Mouse (Mus musculus) intestine, embryonic 15.5 days (tissue): ENCODE data around the gene Serpinb9b. TPM values are rescaled to one million over a fixed set of nuclear protein-coding genes. Genes with fewer than 3 reads are reported as not detected.
"Not testable (repeated sequence)": the region's sequence is repeated elsewhere in the genome, so short reads cannot be mapped to it uniquely, and the experiment has no call there.

Source experiments
- ATAC-seq: fragments of 200-750 bp; cut with Nextera tagmentation; 2 replicates; pipeline ENCODE4 v1.8.0; 2017; ENCODE audit warnings: moderate TSS enrichment, moderate library complexity
- H3K27ac ChIP-seq: fragments of 300-500 bp; sonication (generic); 2 replicates; pipeline ENCODE4 v1.5.1; 2015; ENCODE audit warnings: mild to moderate bottlenecking, inconsistent platforms
- H3K27me3 ChIP-seq: fragments of 300-500 bp; sonication (generic); replicated peaks from 2 replicates; pipeline ENCODE4 v1.6.1; 2015; ENCODE audit warnings: inconsistent platforms
- H3K36me3 ChIP-seq: fragments of 300-500 bp; sonication (generic); 2 replicates; pipeline ENCODE4 v1.6.1; 2015; ENCODE audit warnings: inconsistent platforms
- H3K4me1 ChIP-seq: fragments of 300-500 bp; sonication (generic); replicated peaks from 2 replicates; pipeline ENCODE4 v1.6.1; 2015; ENCODE audit warnings: inconsistent platforms
- H3K4me2 ChIP-seq: fragments of 300-500 bp; sonication (generic); replicated peaks from 2 replicates; pipeline ENCODE4 v1.6.1; 2015; ENCODE audit warnings: mild to moderate bottlenecking, inconsistent platforms
- H3K4me3 ChIP-seq: fragments of 300-500 bp; sonication (generic); replicated peaks from 2 replicates; pipeline ENCODE4 v1.5.1; 2015; ENCODE audit warnings: inconsistent platforms
- H3K9ac ChIP-seq: fragments of 300-500 bp; sonication (generic); 2 replicates; pipeline ENCODE4 v1.6.1; 2015; ENCODE audit warnings: inconsistent platforms
- H3K9me3 ChIP-seq: fragments of 300-500 bp; sonication (generic); 2 replicates; pipeline ENCODE4 v1.6.1; 2016; ENCODE audit warnings: inconsistent platforms
- WGBS: fragments of 180-500 bp; shearing (Covaris S2); methylation state at CpG from one replicate; pipeline ENCODE4 v1.1.7; 2015; 5-methylcytosine and 5-hydroxymethylcytosine counted together
- polyA plus RNA-seq: library from polyadenylated mRNA; unstranded; fragments of >200 nt; fragmentation: Nextera tagmentation; extraction: Ambion mirVana; gene quantifications from 2 replicates; pipeline ENCODE4 v1.2.1, GENCODE M21; 2015

Serpinb9b gene
- polyA plus RNA-seq, 1 experiment from 2014 or later: 0.15 TPM

DNA sequence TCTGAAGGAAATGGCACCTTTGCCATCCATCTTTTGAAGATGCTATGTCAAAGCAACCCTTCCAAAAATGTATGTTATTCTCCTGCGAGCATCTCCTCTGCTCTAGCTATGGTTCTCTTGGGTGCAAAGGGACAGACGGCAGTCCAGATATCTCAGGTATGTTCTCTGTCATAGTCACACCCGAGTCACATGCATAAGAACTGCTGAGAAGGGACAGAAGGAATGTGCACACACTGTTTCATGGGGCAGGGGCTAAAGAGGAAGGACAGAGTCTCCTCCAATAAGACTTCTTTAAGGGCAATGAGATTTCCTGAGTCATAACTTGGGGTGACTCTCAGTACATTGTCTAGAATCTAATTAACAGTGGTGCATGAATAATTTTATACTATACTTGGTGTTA is 20.7 kb upstream of the Serpinb9b start:
- ATAC-seq: no peak
- H3K27me3 ChIP-seq: no peaks in the 10 kb centered on the region
- H3K9ac ChIP-seq: no peak overlapping the region
- WGBS: 81% methylated on average over 3 of the region's 3 CpGs
- H3K4me2 ChIP-seq: no peak overlapping the region
- H3K27ac ChIP-seq: no peak overlapping the region
- H3K4me3 ChIP-seq: no peak overlapping the region
- no peaks in the 10 kb centered on the region for H3K9me3 ChIP-seq
- H3K36me3 ChIP-seq: no peaks in the 10 kb centered on the region
- 0 out of 2 replicates have a peak, but pooled peaks cover 5% of the 10 kb centered on the region for H3K4me1 ChIP-seq

DNA sequence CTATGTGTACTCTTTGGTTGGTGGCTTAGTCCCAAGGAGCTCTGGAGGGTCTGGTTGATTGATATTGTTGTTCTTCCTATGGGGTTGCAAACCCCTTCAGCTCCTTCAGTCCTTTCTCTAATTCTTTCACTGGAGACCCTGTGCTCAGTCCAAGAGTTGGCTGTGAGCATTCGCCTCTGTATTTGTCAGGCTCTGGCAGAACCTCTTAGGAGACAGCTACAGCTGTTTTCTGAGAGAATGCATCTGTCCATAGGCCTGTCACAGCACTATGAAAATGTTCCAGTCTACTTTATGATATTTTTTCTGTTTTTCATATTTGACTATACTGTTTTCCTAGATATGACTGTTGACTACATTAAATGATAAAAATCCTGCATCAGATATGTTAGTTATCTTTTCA is 14.8 kb upstream of the Serpinb9b start:
- Histone ChIP-seq H3K27me3 (no peaks in the 10 kb centered on the region), H3K36me3 (no peaks in the 10 kb centered on the region), H3K4me3 (no peak overlapping the region), H3K27ac (no peak overlapping the region), H3K9ac (no peak overlapping the region), H3K4me2 (no peak overlapping the region), H3K9me3 (no peaks in the 10 kb centered on the region), H3K4me1 (no peaks in the 10 kb centered on the region)
- no peak for ATAC-seq
- 63% methylated on average over 1 of the region's 1 CpGs for WGBS

DNA sequence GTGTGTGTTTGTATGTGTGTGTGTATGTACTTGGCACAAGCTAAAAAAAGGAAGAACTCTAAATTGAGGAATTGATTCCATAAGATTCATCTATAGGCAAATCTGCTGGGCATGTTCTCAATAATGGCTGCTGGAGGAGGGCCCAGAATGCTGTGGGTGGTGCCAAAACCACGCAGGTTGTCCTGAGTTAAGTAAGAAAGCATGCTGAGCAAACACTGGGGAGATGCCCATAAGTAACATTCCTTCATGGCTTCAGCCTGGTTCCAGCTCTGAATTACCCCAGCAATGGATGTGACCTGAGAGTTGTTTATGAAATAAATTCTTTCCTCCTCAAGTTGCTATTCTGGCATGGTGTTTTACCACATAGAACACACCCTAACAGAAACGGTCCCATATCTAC is 13.9 kb upstream of the Serpinb9b start:
- Histone ChIP-seq H3K4me1 (no peaks in the 10 kb centered on the region), H3K4me3 (no peak overlapping the region), H3K9me3 (no peaks in the 10 kb centered on the region), H3K27ac (no peak overlapping the region), H3K36me3 (no peaks in the 10 kb centered on the region), H3K9ac (no peak overlapping the region), H3K4me2 (no peak overlapping the region), H3K27me3 (no peaks in the 10 kb centered on the region)
- WGBS: 30% methylated on average over 2 of the region's 2 CpGs
- ATAC-seq: no peak

DNA sequence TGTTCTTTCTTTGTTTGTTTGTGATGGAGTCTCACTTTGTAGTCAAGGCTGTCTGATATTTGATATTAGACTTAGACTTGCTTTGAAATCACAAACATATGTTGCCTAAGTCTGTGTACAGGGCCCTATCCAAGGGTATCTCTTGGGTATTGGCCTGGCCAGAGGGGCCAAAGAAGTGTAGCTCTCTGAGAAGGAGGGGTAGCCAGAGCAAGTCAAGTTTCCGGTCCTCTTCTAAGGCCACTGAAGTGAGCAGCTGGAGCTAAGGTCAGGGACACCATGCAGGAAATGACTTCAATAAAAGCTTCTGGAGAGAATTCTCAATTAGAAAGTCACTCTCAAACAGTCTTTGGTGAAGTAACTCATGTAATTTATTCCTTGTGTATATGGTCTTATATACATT is 4.8 kb upstream of the Serpinb9b start:
- Histone ChIP-seq H3K4me2 (no peak overlapping the region), H3K9ac (no peak overlapping the region), H3K36me3 (no peaks in the 10 kb centered on the region), H3K9me3 (no peaks in the 10 kb centered on the region; the same call in 1 of the 2 replicates), H3K27me3 (no peaks in the 10 kb centered on the region), H3K4me3 (no peak overlapping the region), H3K27ac (no peak overlapping the region), H3K4me1 (no peaks in the 10 kb centered on the region)
- 81% methylated on average over 1 of the region's 1 CpGs for WGBS
- ATAC-seq: no peak

DNA sequence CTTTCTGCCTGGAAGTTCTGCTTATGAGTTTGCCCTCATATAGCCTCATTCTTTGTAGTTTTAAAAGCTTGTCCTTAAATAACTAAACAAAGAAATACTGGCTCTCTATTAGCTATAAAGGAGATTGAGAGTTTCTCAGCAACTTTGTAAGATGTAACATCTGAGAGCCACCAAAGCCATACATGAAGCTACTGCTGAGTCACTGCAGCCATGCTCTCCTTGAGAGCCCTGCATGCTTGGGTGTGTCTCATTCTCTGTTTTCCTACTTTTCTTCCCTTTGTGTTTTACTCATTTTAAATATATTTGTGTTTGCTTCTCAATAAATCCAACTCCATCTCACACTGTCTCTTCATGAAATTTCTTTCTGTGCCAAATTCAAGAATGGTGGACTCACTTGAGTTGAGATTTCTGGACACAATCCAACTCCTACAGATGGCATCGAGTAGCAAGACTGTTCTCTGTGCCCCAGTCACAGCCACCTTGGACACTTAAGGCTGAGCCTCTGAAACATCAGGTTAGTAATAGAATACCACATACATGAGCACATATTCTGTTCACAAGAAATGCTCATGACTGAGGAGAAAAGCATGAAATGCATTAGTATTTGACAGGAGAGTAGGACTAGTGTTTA is 674 bp upstream of the Serpinb9b start:
- Histone ChIP-seq H3K4me3 (no peak overlapping the region), H3K9me3 (no peaks in the 10 kb centered on the region), H3K36me3 (no peaks in the 10 kb centered on the region), H3K4me2 (no peak overlapping the region), H3K9ac (no peak overlapping the region), H3K4me1 (no peaks in the 10 kb centered on the region), H3K27ac (no peak overlapping the region), H3K27me3 (no peaks in the 10 kb centered on the region)
- 66% methylated on average over 1 of the region's 1 CpGs for WGBS
- no peak for ATAC-seq

DNA sequence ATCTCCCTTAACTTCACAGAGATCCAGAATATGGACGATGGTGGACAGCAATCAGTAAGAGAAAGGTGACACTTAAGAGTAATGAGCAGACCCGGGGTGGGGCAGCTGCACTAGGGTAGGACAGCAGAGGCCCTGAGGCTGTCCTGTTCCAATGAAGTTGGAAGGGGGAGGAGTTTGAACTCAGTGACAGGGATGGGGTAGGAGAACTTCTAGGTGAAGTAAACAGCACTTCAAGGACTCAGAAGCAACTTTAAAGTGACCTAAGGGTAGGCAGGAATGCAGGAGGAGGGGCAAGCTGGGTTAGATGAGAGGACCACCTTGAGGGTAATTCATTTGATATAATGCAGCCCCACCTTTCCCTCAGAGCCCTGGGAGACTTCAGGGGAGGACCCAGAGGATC is 930 bp downstream of the Serpinb9b start:
- Histone ChIP-seq H3K4me2 (no peak overlapping the region), H3K27me3 (no peaks in the 10 kb centered on the region), H3K9me3 (no peaks in the 10 kb centered on the region), H3K36me3 (no peaks in the 10 kb centered on the region), H3K4me3 (no peak overlapping the region), H3K4me1 (no peaks in the 10 kb centered on the region), H3K27ac (no peak overlapping the region), H3K9ac (no peak overlapping the region)
- 23% methylated on average over 2 of the region's 2 CpGs for whole genome bisulfite sequencing
- ATAC-seq: 0 out of 2 replicates have a peak, but pooled peaks have one; percentile 31

DNA sequence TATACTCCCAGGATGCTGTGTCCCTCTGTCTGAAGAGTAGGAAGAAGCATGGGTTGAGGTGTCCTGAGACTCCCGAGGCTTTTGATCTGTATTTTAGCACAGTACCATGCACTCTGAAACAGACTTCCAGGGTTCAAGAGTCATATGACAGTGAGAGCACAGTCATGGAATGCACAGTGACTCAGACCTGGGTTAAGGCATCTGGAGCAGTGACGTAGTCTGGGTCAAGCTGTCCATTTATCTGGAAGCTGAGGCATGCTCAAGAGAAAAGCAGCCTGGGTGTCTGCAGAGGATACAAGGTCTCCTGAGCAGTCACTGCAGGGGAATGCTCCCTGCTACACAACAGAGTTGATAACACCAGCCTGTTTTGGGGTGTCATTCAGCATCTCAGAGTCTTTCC is 1.3 kb downstream of the Serpinb9b start:
- H3K4me1 ChIP-seq: no peaks in the 10 kb centered on the region
- no peak overlapping the region for H3K27ac ChIP-seq
- no peaks in the 10 kb centered on the region for H3K36me3 ChIP-seq
- peak; percentile 49; the same call in 1 of the 2 replicates for ATAC-seq
- H3K4me3 ChIP-seq: no peak overlapping the region
- WGBS: 54% methylated on average over 2 of the region's 2 CpGs
- H3K27me3 ChIP-seq: no peaks in the 10 kb centered on the region
- H3K4me2 ChIP-seq: no peak overlapping the region
- H3K9ac ChIP-seq: no peak overlapping the region
- H3K9me3 ChIP-seq: no peaks in the 10 kb centered on the region

DNA sequence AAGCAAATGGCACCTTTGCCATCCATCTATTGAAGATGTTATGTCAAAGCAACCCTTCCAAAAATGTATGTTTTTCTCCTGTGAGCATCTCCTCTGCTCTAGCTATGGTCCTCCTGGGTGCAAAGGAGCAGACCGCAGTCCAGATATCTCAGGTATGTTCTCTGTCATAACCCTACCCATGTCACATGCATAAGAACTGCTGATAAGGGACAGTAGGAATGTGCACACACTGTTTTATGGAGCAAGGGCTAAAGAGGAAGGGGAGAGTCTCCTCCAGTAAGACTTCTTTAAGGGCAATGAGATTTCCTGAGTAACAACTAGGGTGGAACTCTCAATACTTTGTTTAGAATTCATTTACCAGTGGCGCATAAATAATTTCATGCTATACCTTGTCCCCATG is 2.3 kb downstream of the Serpinb9b start:
- not testable (repeated sequence) for H3K27ac ChIP-seq, H3K4me2 ChIP-seq, H3K9me3 ChIP-seq, H3K4me1 ChIP-seq, H3K4me3 ChIP-seq, H3K36me3 ChIP-seq, H3K9ac ChIP-seq, H3K27me3 ChIP-seq
- ATAC-seq: peak; percentile 59; the same call in 1 of the 2 replicates
- 80% methylated on average over 2 of the region's 2 CpGs for WGBS

DNA sequence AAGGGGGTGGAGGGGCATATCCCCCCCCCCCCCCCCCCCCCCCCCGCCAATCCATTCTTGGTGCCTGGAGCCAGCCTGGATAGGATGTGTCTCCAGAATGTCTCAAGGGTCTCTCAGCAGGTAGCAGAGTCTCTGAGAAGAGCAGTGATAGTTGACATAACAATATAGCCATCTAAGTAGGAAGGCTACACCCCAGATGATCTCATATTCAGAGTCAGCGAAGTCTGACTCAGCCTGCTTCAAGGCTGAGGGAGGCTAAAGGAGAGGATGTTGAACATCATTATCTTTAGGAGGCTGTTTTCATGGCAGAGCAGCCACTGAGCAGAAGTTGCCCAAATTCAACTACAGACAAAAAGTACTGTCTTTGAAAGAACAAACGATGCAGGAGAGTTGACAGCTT is 3.1 kb downstream of the Serpinb9b start:
- no peaks in the 10 kb centered on the region for H3K27me3 ChIP-seq
- H3K27ac ChIP-seq: no peak overlapping the region
- no peaks in the 10 kb centered on the region for H3K9me3 ChIP-seq
- H3K36me3 ChIP-seq: no peaks in the 10 kb centered on the region
- no peak for ATAC-seq
- 78% methylated on average over 2 of the region's 3 CpGs for WGBS
- no peak overlapping the region for H3K4me3 ChIP-seq
- no peak overlapping the region for H3K4me2 ChIP-seq
- H3K4me1 ChIP-seq: no peaks in the 10 kb centered on the region
- H3K9ac ChIP-seq: no peak overlapping the region

DNA sequence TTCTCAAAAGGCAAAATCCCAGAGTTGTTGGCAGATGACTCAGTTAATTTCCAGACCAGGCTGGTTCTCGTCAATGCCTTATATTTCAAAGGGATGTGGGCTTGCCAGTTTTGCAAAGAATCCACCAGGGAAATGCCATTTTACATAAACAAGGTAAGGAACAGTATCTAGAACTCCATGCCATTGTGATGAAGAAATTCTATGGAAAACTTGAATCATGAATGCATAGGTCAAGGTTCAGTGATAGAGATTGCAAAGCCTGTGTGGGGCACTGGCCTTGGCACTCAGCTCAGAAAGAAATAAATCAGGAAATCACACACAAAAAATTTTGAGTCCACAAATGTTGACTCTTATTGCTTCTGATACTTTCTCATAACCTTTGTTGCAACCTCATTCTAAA is 8.3 kb downstream of the Serpinb9b start:
- H3K4me3 ChIP-seq: no peak overlapping the region
- no peaks in the 10 kb centered on the region for H3K4me1 ChIP-seq
- no peaks in the 10 kb centered on the region for H3K36me3 ChIP-seq
- H3K9ac ChIP-seq: no peak overlapping the region
- H3K4me2 ChIP-seq: no peak overlapping the region
- no peak overlapping the region for H3K27ac ChIP-seq
- H3K27me3 ChIP-seq: no peaks in the 10 kb centered on the region
- H3K9me3 ChIP-seq: no peaks in the 10 kb centered on the region
- no peak for ATAC-seq
- WGBS: 73% methylated on average over 1 of the region's 1 CpGs

DNA sequence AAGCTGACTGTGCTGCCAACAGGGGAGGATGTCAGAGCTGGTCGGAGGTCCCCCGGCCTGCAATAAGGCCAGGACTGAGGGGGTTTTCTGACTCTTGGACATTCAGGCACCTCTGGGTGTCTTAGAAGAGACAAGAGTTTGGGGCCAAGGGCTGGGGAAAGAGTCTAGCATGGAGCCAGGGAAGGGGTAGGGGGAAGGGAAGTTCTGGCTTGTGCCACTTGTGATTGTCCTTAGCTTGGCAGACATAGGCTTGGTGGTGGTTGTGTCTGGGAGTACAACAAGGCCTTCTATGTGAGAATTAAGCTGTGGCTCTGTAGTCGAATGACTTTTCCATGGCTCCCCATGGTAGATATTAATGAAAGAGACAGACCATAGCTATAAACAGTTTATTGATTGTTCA is 16.3 kb downstream of the Serpinb9b start:
- Histone ChIP-seq H3K27me3 (no peaks in the 10 kb centered on the region), H3K4me1 (no peaks in the 10 kb centered on the region), H3K9me3 (no peaks in the 10 kb centered on the region), H3K4me2 (no peak overlapping the region), H3K36me3 (no peaks in the 10 kb centered on the region), H3K4me3 (no peak overlapping the region), H3K9ac (no peak overlapping the region), H3K27ac (no peak overlapping the region)
- 96% methylated on average over 3 of the region's 3 CpGs for WGBS
- ATAC-seq: no peak

DNA sequence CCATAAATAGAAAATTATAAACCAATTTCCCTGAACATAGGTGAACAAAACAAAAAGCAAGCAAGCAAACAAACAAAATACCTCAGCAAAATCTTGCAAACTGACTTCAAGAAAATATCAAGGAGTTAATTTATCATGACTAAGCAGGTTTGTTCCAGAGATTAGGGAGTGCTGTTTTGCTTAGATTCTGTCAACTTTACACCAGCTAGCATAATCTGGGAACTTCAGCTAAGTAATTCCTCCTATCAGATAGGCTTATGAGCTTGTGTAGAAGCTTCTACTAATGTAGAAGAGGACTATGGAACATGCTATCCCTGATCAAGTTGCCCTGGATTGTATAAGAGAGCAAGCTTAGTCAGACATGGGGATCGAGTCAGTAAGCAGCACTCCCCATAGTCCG is 20.0 kb downstream of the Serpinb9b start:
- Histone ChIP-seq H3K27me3 (no peaks in the 10 kb centered on the region), H3K4me1 (no peaks in the 10 kb centered on the region), H3K9me3 (no peaks in the 10 kb centered on the region), H3K36me3 (no peaks in the 10 kb centered on the region), H3K4me3 (no peak overlapping the region), H3K4me2 (no peak overlapping the region), H3K9ac (no peak overlapping the region), H3K27ac (no peak overlapping the region)
- WGBS: 79% methylated on average over 2 of the region's 2 CpGs
- no peak for ATAC-seq

DNA sequence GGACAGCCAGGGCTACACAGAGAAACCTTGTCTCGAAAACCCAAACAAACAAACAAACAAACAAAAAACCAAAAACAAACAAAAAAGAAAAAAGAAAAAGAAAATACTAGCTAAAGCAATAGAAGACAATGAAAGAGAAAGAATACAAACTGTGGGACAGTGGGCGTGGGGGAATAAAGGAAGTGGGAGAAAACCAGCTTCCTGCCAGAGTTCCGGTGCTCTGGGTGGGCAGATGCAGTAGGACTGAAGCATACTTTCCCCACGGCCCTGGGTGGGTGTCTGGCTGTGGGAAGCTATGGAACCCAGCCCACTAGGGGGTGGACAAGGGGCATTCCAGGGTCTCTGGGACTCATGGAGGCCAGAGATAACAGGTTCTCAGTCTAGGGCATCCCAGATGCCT is 21.0 kb downstream of the Serpinb9b start:
- Histone ChIP-seq H3K9me3 (no peaks in the 10 kb centered on the region), H3K36me3 (no peaks in the 10 kb centered on the region), H3K4me2 (no peak overlapping the region), H3K27ac (no peak overlapping the region), H3K4me3 (no peak overlapping the region), H3K27me3 (no peaks in the 10 kb centered on the region), H3K9ac (no peak overlapping the region), H3K4me1 (no peaks in the 10 kb centered on the region)
- 74% methylated on average over 4 of the region's 4 CpGs for WGBS
- no peak for ATAC-seq
